Mouse (Mus musculus): ENCODE data around the gene Gtdc1. TPM values are rescaled to one million over a fixed set of nuclear protein-coding genes. Genes with fewer than 3 reads are reported as not detected.

Gtdc1 gene
- polyA plus RNA-seq, 1 experiment from 2014 or later, result 8.5 TPM

DNA sequence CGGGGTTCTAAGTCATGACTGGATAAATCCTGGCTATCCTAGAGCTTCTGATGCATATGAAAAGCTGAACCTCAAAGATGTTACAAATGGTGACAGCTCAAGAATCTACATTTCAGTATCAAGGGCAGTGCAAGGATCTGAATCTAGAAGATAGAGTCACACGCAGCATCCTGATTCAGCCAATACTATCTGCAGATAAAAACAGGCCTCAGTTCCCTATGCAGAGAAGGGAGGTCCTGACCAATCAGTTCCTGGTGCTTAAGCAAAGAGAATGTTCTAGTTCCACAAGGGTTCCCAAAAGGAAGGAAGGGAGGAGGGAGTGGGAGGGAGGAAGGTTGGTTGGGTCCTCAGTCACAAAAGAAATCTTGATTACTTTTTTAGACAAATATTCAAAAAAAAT is 5.0 kb downstream of the Gtdc1 start:
- DNase-seq, result no peak
- TF ChIP-seq CTCF (IDR thresholded peaks at IDR 0.05; ENCODE audit: low read depth) (no peak), EP300 (IDR thresholded peaks at IDR 0.05; ENCODE audit: low read depth) (no peak)
- WGBS (ENCODE audit: insufficient replicate concordance), result 69% methylated on average over 2 of the region's 2 CpGs
- Histone ChIP-seq H3K27me3 (ENCODE audit: insufficient read depth, low read length) (no peaks in the 10 kb centered on the region), H3K4me1 (ENCODE audit: insufficient read depth) (peaks cover 14% of the 10 kb centered on the region; the same call in 1 of the 2 replicates), H3K9ac (replicated peaks) (no peak overlapping the region), H3K36me3 (replicated peaks; ENCODE audit: insufficient read depth, low read length) (no peaks in the 10 kb centered on the region), H3K9me3 (ENCODE audit: low read length) (no peaks in the 10 kb centered on the region), H3K4me2 (ENCODE audit: low read depth, low read length) (no peak overlapping the region), H3K4me3 (ENCODE audit: low read depth, low read length) (no peak overlapping the region), H3K27ac (ENCODE audit: low read depth) (no peak overlapping the region)
- no peak for ATAC-seq

DNA sequence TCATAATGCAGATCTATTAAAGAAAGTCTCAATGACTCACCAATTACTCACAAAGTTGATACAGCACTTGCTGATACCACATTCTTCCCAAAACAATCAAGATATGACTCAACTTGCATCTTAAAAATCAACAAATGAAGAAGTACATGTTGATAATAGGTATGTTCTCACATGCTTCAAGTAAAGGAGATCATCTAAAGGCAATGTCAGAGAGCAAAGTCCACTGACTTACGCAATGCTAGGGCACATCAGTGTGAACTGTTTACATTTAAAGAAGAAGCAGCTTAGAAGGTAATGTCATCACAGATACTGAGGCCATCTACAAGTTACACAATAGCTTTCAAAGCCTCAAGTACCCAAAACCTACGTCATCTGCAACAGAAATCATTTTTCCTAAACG is 7.0 kb downstream of the Gtdc1 start:
- peak overlapping the region; percentile 29; the same call in 1 of the 2 replicates for H3K27ac ChIP-seq (ENCODE audit: low read depth)
- peak; percentile 40 for DNase-seq
- H3K9ac ChIP-seq (replicated peaks), result no peak overlapping the region
- H3K27me3 ChIP-seq (ENCODE audit: insufficient read depth, low read length), result no peaks in the 10 kb centered on the region
- H3K36me3 ChIP-seq (replicated peaks; ENCODE audit: insufficient read depth, low read length), result no peaks in the 10 kb centered on the region
- no peaks in the 10 kb centered on the region for H3K9me3 ChIP-seq (ENCODE audit: low read length)
- 50% methylated on average over 3 of the region's 3 CpGs for WGBS (ENCODE audit: insufficient replicate concordance)
- TF ChIP-seq EP300 (IDR thresholded peaks at IDR 0.05; ENCODE audit: low read depth), result peak; percentile 84
- TF ChIP-seq CTCF (IDR thresholded peaks at IDR 0.05; ENCODE audit: low read depth), result no peak
- H3K4me3 ChIP-seq (ENCODE audit: low read depth, low read length), result no peak overlapping the region
- peak; percentile 95 for ATAC-seq
- 0 out of 2 replicates have a peak overlapping the region, but pooled peaks have one; percentile 1 for H3K4me2 ChIP-seq (ENCODE audit: low read depth, low read length)
- peaks cover 3% of the 10 kb centered on the region; the same call in 1 of the 2 replicates for H3K4me1 ChIP-seq (ENCODE audit: insufficient read depth)

DNA sequence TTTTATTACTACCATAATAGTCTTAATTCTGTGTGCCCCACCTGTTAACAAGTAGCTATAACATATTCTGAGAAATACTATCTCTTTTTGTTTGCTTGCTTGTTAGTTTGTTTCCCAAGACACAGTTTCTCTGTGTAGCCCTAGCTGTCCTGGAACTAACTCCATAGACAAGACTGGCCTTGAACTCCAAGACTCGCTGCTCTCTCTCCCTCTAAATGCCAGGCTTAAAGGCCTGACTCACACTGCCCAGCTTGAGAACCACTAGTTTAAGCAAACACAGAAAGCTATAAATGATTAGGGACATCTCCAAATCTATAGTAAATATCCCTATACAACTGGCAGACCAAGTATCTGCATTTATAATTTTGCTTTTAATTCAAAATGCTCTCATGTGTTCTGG is 8.1 kb downstream of the Gtdc1 start:
- no peaks in the 10 kb centered on the region for H3K27me3 ChIP-seq (ENCODE audit: insufficient read depth, low read length)
- no peak for DNase-seq
- H3K9ac ChIP-seq (replicated peaks), result no peak overlapping the region
- H3K4me1 ChIP-seq (ENCODE audit: insufficient read depth), result 0 out of 2 replicates have a peak, but pooled peaks cover 3% of the 10 kb centered on the region
- H3K27ac ChIP-seq (ENCODE audit: low read depth), result no peak overlapping the region
- H3K9me3 ChIP-seq (ENCODE audit: low read length), result no peaks in the 10 kb centered on the region
- ATAC-seq, result no peak
- H3K36me3 ChIP-seq (replicated peaks; ENCODE audit: insufficient read depth, low read length), result no peaks in the 10 kb centered on the region
- no peak overlapping the region for H3K4me3 ChIP-seq (ENCODE audit: low read depth, low read length)
- WGBS (ENCODE audit: insufficient replicate concordance), result 70% methylated on average over 1 of the region's 1 CpGs
- no peak for TF ChIP-seq EP300 (IDR thresholded peaks at IDR 0.05; ENCODE audit: low read depth)
- no peak for TF ChIP-seq CTCF (IDR thresholded peaks at IDR 0.05; ENCODE audit: low read depth)
- H3K4me2 ChIP-seq (ENCODE audit: low read depth, low read length), result no peak overlapping the region

DNA sequence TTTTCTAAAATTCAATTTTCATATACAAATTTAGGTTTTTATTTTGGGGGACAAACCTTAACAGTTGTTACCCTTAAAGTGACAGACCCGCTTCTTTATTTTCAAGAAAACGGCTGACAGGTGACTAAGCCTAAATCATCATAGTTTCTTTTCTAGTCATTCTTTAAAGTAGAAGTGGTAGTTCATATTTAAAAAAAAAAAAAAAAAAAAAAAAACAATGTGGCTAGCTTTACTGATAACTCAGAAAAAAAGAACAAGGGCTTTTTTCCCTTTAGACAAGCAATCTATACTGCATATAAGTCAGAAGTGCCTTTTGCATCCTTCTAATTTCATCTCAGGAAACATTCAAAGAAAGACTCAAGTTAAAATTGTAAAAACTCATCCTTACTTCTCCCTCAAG is 8.7 kb downstream of the Gtdc1 start:
- Histone ChIP-seq H3K27ac (ENCODE audit: low read depth) (no peak overlapping the region), H3K9ac (replicated peaks) (no peak overlapping the region), H3K4me2 (ENCODE audit: low read depth, low read length) (no peak overlapping the region), H3K36me3 (replicated peaks; ENCODE audit: insufficient read depth, low read length) (no peaks in the 10 kb centered on the region), H3K27me3 (ENCODE audit: insufficient read depth, low read length) (no peaks in the 10 kb centered on the region), H3K9me3 (ENCODE audit: low read length) (no peaks in the 10 kb centered on the region), H3K4me1 (ENCODE audit: insufficient read depth) (0 out of 2 replicates have a peak, but pooled peaks cover 3% of the 10 kb centered on the region), H3K4me3 (ENCODE audit: low read depth, low read length) (no peak overlapping the region)
- DNase-seq (no peak), ATAC-seq (no peak)
- WGBS (ENCODE audit: insufficient replicate concordance), result 90% methylated on average over 2 of the region's 2 CpGs
- TF ChIP-seq CTCF (IDR thresholded peaks at IDR 0.05; ENCODE audit: low read depth), result no peak
- no peak for TF ChIP-seq EP300 (IDR thresholded peaks at IDR 0.05; ENCODE audit: low read depth)

DNA sequence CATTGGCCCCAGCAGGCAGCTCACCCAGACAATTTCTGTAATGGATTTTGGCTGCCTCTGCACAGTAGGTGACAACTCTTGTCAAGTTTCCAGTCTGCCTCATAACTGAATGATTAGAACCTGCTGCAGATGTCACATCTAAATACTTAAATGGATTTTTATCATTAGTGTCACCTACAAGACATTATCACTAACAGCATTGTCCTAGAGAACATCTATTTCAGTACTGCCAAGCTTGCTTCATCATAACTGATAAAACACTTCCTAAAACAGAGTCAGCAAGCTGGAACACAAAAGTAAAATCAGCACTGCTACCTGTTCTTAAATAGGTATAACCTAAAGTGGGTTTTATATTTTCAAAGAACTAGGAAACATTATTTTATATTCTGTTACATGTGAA is 11.2 kb downstream of the Gtdc1 start:
- H3K9ac ChIP-seq (replicated peaks), result no peak overlapping the region
- no peaks in the 10 kb centered on the region for H3K36me3 ChIP-seq (replicated peaks; ENCODE audit: insufficient read depth, low read length)
- no peaks in the 10 kb centered on the region for H3K27me3 ChIP-seq (ENCODE audit: insufficient read depth, low read length)
- no peak overlapping the region for H3K27ac ChIP-seq (ENCODE audit: low read depth)
- ATAC-seq (no peak), DNase-seq (no peak)
- H3K4me1 ChIP-seq (ENCODE audit: insufficient read depth), result 0 out of 2 replicates have a peak, but pooled peaks cover 3% of the 10 kb centered on the region
- H3K9me3 ChIP-seq (ENCODE audit: low read length), result no peaks in the 10 kb centered on the region
- no peak overlapping the region for H3K4me3 ChIP-seq (ENCODE audit: low read depth, low read length)
- no peak for TF ChIP-seq CTCF (IDR thresholded peaks at IDR 0.05; ENCODE audit: low read depth)
- H3K4me2 ChIP-seq (ENCODE audit: low read depth, low read length), result no peak overlapping the region

DNA sequence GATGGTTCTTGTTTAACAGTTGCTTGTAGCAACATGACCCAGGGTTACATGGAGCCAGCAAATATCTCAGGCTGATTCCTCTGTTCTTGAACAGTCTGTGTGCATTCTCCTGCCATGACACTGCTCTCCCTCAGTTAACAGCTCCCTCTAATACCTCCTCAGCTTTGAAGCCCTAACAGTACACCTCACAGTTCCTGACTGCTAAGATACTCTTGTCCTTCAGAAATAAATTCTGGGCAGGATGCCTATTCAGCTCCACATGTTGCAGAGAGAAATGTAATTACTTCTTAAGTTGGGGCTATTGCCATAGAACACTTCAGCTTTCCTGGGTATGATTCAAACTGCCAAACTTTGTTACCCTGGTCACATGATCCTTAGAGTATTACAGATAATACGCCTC is 29.7 kb downstream of the Gtdc1 start:
- ATAC-seq (no peak), DNase-seq (no peak)
- WGBS (ENCODE audit: insufficient replicate concordance), result 73% methylated on average over 1 of the region's 1 CpGs

DNA sequence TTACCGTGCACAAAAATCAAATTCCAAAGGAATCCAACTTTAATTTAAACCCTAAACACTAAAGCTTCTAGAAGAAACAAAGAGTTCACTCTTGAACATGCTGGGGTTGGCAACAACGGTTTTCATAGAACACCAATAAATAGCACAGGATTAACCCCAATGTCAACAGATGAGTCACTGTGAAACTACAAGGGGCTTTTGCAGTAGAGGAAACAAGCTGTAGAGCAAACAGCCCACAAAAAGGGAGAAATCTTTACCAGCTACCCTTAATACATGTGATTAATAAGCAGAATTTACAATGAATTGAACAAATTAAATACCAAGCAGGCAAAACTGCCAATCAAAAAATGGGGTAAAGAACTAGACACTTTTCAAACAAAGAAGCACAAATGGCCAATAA is 53.7 kb downstream of the Gtdc1 start:
- Histone ChIP-seq H3K9me3 (ENCODE audit: low read length) (no peaks in the 10 kb centered on the region), H3K4me2 (ENCODE audit: low read depth, low read length) (no peak overlapping the region), H3K36me3 (replicated peaks; ENCODE audit: insufficient read depth, low read length) (no peaks in the 10 kb centered on the region), H3K4me1 (ENCODE audit: insufficient read depth) (no peaks in the 10 kb centered on the region), H3K27me3 (ENCODE audit: insufficient read depth, low read length) (no peaks in the 10 kb centered on the region), H3K9ac (replicated peaks) (no peak overlapping the region), H3K4me3 (ENCODE audit: low read depth, low read length) (no peak overlapping the region), H3K27ac (ENCODE audit: low read depth) (no peak overlapping the region)
- no peak for DNase-seq
- TF ChIP-seq EP300 (IDR thresholded peaks at IDR 0.05; ENCODE audit: low read depth) (no peak), CTCF (IDR thresholded peaks at IDR 0.05; ENCODE audit: low read depth) (no peak)
- ATAC-seq, result no peak
- 74% methylated on average over 2 of the region's 2 CpGs for WGBS (ENCODE audit: insufficient replicate concordance)

More for the DNA sequence above, 29.7 kb downstream of the Gtdc1 start:
- Histone ChIP-seq H3K36me3 (replicated peaks; ENCODE audit: insufficient read depth, low read length) (no peaks in the 10 kb centered on the region), H3K27me3 (ENCODE audit: insufficient read depth, low read length) (no peaks in the 10 kb centered on the region), H3K4me3 (ENCODE audit: low read depth, low read length) (no peak overlapping the region), H3K4me2 (ENCODE audit: low read depth, low read length) (no peak overlapping the region), H3K27ac (ENCODE audit: low read depth) (no peak overlapping the region), H3K9me3 (ENCODE audit: low read length) (no peaks in the 10 kb centered on the region), H3K4me1 (ENCODE audit: insufficient read depth) (no peaks in the 10 kb centered on the region), H3K9ac (replicated peaks) (no peak overlapping the region)
- no peak for TF ChIP-seq EP300 (IDR thresholded peaks at IDR 0.05; ENCODE audit: low read depth)
- no peak for TF ChIP-seq CTCF (IDR thresholded peaks at IDR 0.05; ENCODE audit: low read depth)
